9 mouse cellular contexts compared by ENCODE assay signal in genomic region chr5:113861294-113861693, GRCm38 (mm10). TPM values are rescaled to one million over a fixed set of nuclear protein-coding genes. Genes with fewer than 3 reads are reported as not detected.
A peak's percentile ranks its signal among the peaks of the same experiment; 100 is the strongest.
DNase-seq lines count a peak whose midpoint lies in the region; ATAC-seq and TF ChIP-seq lines count a peak whose summit lies in the region.
"Had no signal": no experiment of that assay in that cellular context is flagged by ENCODE, and none has a peak within 500 bp of the region (broad histone marks: within the 10 kb centered on the region; RNA-seq: fewer than 3 reads in every experiment).

No protein-coding gene starts in this region.

- peak; percentile 63 for ATAC-seq in erythroblast, adult 5-6 weeks (replicated peaks; ENCODE audit: low FRiP score, poor library complexity, severe bottlenecking)

- peak; percentile 41; the same call in 1 of the 2 replicates for TF ChIP-seq CTCF in kidney, adult 2 months (conservative IDR thresholded peaks at IDR 0.05; ENCODE audit: insufficient read depth, insufficient read length, low read depth, low read length)
- TF ChIP-seq CTCF in CH12.LX (conservative IDR thresholded peaks at IDR 0.05 in 1 of 2, IDR thresholded peaks at IDR 0.05 in 1 of 2; ENCODE audit: low read depth in 2 of 2, low read length in 2 of 2) = peak; percentile 34 to 50; a peak in 3 of 4 replicates

- no peak for TF ChIP-seq POLR2A in kidney, adult 2 months (IDR thresholded peaks at IDR 0.05; ENCODE audit: low read depth, low read length)
- TF ChIP-seq POLR2A in CH12.LX (IDR thresholded peaks at IDR 0.05; ENCODE audit: low read depth, low read length) = no peak

- dilution Hi-C loops in CH12.LX (cut with MboI; ENCODE audit: extremely low pct_ligation_motif_present, extremely low pct_unique_long_range_greater_than_20kb, low sequenced_read_pairs) = no loop called here

- WGBS in kidney, adult 2 months = 94% methylated on average over 8 of the region's 8 CpGs
- WGBS in limb, embryonic 10.5 days = 92% methylated on average over 8 of the region's 8 CpGs

- TF ChIP-seq RAD21 in CH12.LX (IDR thresholded peaks at IDR 0.05; ENCODE audit: low read depth, low read length) = 0 out of 2 replicates have a peak, but pooled peaks have one; percentile 5

- H3K36me3 ChIP-seq in kidney, adult 2 months (ENCODE audit: control insufficient read depth, insufficient read depth, low read length) = no peaks in the 10 kb centered on the region
- peaks cover 25 to 93% of the 10 kb centered on the region in 2 experiments for H3K36me3 ChIP-seq in CH12.LX (replicated peaks in 1 of 2; ENCODE audit: control insufficient read depth in 1 of 2, insufficient read depth in 1 of 2, low read length in 1 of 2)
- H3K36me3 ChIP-seq in limb, embryonic 10.5 days = peaks cover 55% of the 10 kb centered on the region

- no peaks in the 10 kb centered on the region for H3K79me2 ChIP-seq in CH12.LX (replicated peaks; ENCODE audit: control insufficient read depth, extremely low read depth, insufficient read depth, poor library complexity, severe bottlenecking)

- peaks cover 4% of the 10 kb centered on the region for H3K9me3 ChIP-seq in CH12.LX (replicated peaks; ENCODE audit: low read length)
- no peaks in the 10 kb centered on the region for H3K9me3 ChIP-seq in limb, embryonic 10.5 days (replicated peaks)
- H3K9me3 ChIP-seq: neural tube, embryonic 12.5 days had no signal

- H3K4me2 ChIP-seq in CH12.LX (ENCODE audit: insufficient read depth, low read depth, poor library complexity, severe bottlenecking) = no peak overlapping the region
- H3K4me2 ChIP-seq: neural tube, embryonic 12.5 days had no signal

- 0 out of 2 replicates have a peak, but pooled peaks cover 2% of the 10 kb centered on the region for H3K4me1 ChIP-seq in kidney, adult 2 months (ENCODE audit: control insufficient read depth, insufficient read depth, low read length)
- H3K4me1 ChIP-seq in CH12.LX (ENCODE audit: control insufficient read depth in 1 of 2, insufficient read depth in 2 of 2) = no peaks in the 10 kb centered on the region
- H3K4me1 ChIP-seq in limb, embryonic 10.5 days = peaks cover 36% of the 10 kb centered on the region

- TF ChIP-seq EP300 in CH12.LX (IDR thresholded peaks at IDR 0.05; ENCODE audit: low read length) = no peak

- DNase-seq in kidney, adult 2 months = no peak
- no peak for DNase-seq in kidney, postnatal 14 days
- peak; percentile 54 for DNase-seq in A20 (ENCODE audit: low read depth, low spot score)
- peak; percentile 25 for DNase-seq in CH12.LX (ENCODE audit: extremely low read depth)
- no peak for DNase-seq in MN1 (ENCODE audit: low spot score)
- no peak for DNase-seq in limb, embryonic 10.5 days (ENCODE audit: low spot score)
- DNase-seq: adrenal gland, postnatal 36 days had no signal

- in situ Hi-C loops in CH12.LX (cut with MboI; ENCODE audit: low pct_ligation_motif_present, low pct_unique_long_range_greater_than_20kb, low sequenced_read_pairs) = loop anchor here (5.0 kb wide), 1 partner anchor 91 kb away; no protein-coding TSS in a partner anchor

- H3K27ac ChIP-seq in kidney, adult 2 months (ENCODE audit: insufficient read depth, low read depth, low read length) = no peak overlapping the region
- H3K27ac ChIP-seq in CH12.LX (ENCODE audit: insufficient read depth, low read depth) = no peak overlapping the region
- H3K27ac ChIP-seq in limb, embryonic 10.5 days = no peak overlapping the region
- H3K27ac ChIP-seq: neural tube, embryonic 12.5 days had no signal

- no peaks in the 10 kb centered on the region for H3K27me3 ChIP-seq in kidney, adult 2 months (replicated peaks; ENCODE audit: control insufficient read depth, insufficient read depth, low read length)
- H3K27me3 ChIP-seq in CH12.LX (replicated peaks) = no peaks in the 10 kb centered on the region
- no peaks in the 10 kb centered on the region for H3K27me3 ChIP-seq in limb, embryonic 10.5 days (ENCODE audit: low read depth, poor library complexity, severe bottlenecking)
- H3K27me3 ChIP-seq: neural tube, embryonic 12.5 days had no signal

- H3K4me3 ChIP-seq in kidney, adult 2 months (ENCODE audit: insufficient read depth, low read depth, low read length) = no peak overlapping the region
- H3K4me3 ChIP-seq in CH12.LX (replicated peaks in 1 of 3; ENCODE audit: low read depth in 2 of 3, low read length in 2 of 3, poor library complexity in 1 of 3) = no peak overlapping the region
- no peak overlapping the region for H3K4me3 ChIP-seq in limb, embryonic 10.5 days
- H3K4me3 ChIP-seq: neural tube, embryonic 12.5 days had no signal

- H3K9ac ChIP-seq in CH12.LX (ENCODE audit: insufficient read depth, low read depth) = no peak overlapping the region
- H3K9ac ChIP-seq: neural tube, embryonic 12.5 days had no signal

TF ChIP-seq in CH12.LX, 34 proteins besides CTCF, POLR2A, EP300 and RAD21:
- TF ChIP-seq SMC3 (IDR thresholded peaks at IDR 0.05; ENCODE audit: low read depth, low read length) = 0 out of 2 replicates have a peak, but pooled peaks have one; percentile 16
- no peak for TF ChIP-seq TCF12 (IDR thresholded peaks at IDR 0.05; ENCODE audit: low read depth, low read length)

RNA-seq across cellular contexts. Expression of gene Selplg, which starts 28.9 kb away (rescaled TPM):
- 9.6 and 20.5 TPM in 2 replicates for polyA plus RNA-seq in kidney, adult 2 months (2012; rRNA removed)
- total RNA-seq in CH12.LX (2012; rRNA removed) (50.5 and 58.5 TPM in 2 replicates), CH12.LX (2014; rRNA removed) (27.9 and 29.4 TPM in 2 replicates)
- polyA plus RNA-seq in CH12.LX (2012; ENCODE audit: insufficient read length, low read depth) = 34.2 and 41.6 TPM in 2 replicates
- total RNA-seq in erythroblast, adult 5-6 weeks (2015; ENCODE audit: low replicate concordance) = 85.1 and 133 TPM in 2 replicates
- 30.2 and 34.8 TPM in 2 replicates for total RNA-seq in erythroblast, adult 5-6 weeks (2017; ENCODE audit: low replicate concordance)
- polyA plus RNA-seq in limb, embryonic 10.5 days (2016; fragmentation: Nextera tagmentation; extraction: Ambion mirVana) = 0.60 and 0.80 TPM in 2 replicates

RNA-seq across cellular contexts. Expression of gene Coro1c, which starts 47.3 kb away (rescaled TPM):
- 43.1 and 43.5 TPM in 2 replicates for polyA plus RNA-seq in kidney, adult 2 months (2012; rRNA removed)
- 66.1 and 74.6 TPM in 2 replicates for total RNA-seq in CH12.LX (2012; rRNA removed)
- total RNA-seq in CH12.LX (2014; rRNA removed) = 67.9 and 69.9 TPM in 2 replicates
- 87.4 and 96.4 TPM in 2 replicates for polyA plus RNA-seq in CH12.LX (2012; ENCODE audit: insufficient read length, low read depth)
- 23.2 and 30.9 TPM in 2 replicates for total RNA-seq in erythroblast, adult 5-6 weeks (2015; ENCODE audit: low replicate concordance)
- total RNA-seq in erythroblast, adult 5-6 weeks (2017; ENCODE audit: low replicate concordance) = 20.5 and 26.8 TPM in 2 replicates
- polyA plus RNA-seq in limb, embryonic 10.5 days (2016; fragmentation: Nextera tagmentation; extraction: Ambion mirVana) = 129 and 139 TPM in 2 replicates

Comparison
In these comparisons a context has a peak if more than half of its experiments do, and no peak if none do; other contexts are left out.
1. DNase-seq: peak in A20 (single experiment) and CH12.LX (single experiment); none in kidney, adult 2 months (single experiment), kidney, postnatal 14 days (single experiment), MN1 (single experiment) and limb, embryonic 10.5 days (single experiment).